Mouse (Mus musculus) Patski (cell line): Measurements from ENCODE around the gene Disp2. TPM values are rescaled to one million over a fixed set of nuclear protein-coding genes. Genes with fewer than 3 reads are reported as not detected.

Experiments
- ATAC-seq: fragments of 100-300 bp; one replicate; pipeline ENCODE4 v1.8.0; 2021
- CTCF ChIA-PET: fragments of 350-600 bp; sonication (Branson Sonifier 250); formaldehyde crosslinking; loops from one replicate; lab custom pipeline; 2022; ENCODE audit warnings: inconsistent platforms; lab: Charles Lee
- POLR2A ChIA-PET: fragments of 350-600 bp; sonication (Branson Sonifier 250); formaldehyde crosslinking; loops from one replicate; lab custom pipeline; 2022; ENCODE audit warnings: antibody characterized with exemption, inconsistent platforms; lab: Charles Lee
- DNase-seq: peaks from one replicate; pipeline ENCODE4 v3.0.0-alpha.2; 2011; ENCODE audit warnings: low read depth, low spot score
- H3K27me3 ChIP-seq: fragments of 371-371 bp; one replicate; pipeline ENCODE4 v1.5.1; 2021
- CTCF ChIP-seq: fragments of 100-300 bp; IDR thresholded peaks from one replicate; pipeline ENCODE4 v1.5.1; 2021
- in situ Hi-C: fragments of 300-500 bp; cut with MboI; formaldehyde crosslinking; loops from 3 replicates; pipeline ENCODE4 v1.11.1; 2018; ENCODE audit warnings: low pct_unique_long_range_greater_than_20kb, mixed read lengths
- polyA plus RNA-seq: library from polyadenylated mRNA; unstranded; gene quantifications from one replicate; pipeline ENCODE4 v1.2.3, GENCODE M21; 2021

Disp2 gene
- polyA plus RNA-seq, 1 experiment from 2014 or later, result 0.03 TPM

GRCm38 (mm10) chr2:118791591-118792258 lies 12.2 kb downstream of the Disp2 start:
- in situ Hi-C loops, result loop anchor here (5.0 to 25.0 kb wide), 2 partner anchors 91 to 196 kb away; no protein-coding TSS in a partner anchor
- ChIA-PET CTCF (interaction anchor here (1.2 to 1.6 kb wide), 4 partner anchors 10 to 91 kb away, joined by 3 to 4 read pairs (median 3); no protein-coding TSS in a partner anchor), POLR2A (no interaction called here)
- ATAC-seq (no peak), DNase-seq (no peak)
- peaks cover 20% of the 10 kb centered on the region for H3K27me3 ChIP-seq
- no peak for TF ChIP-seq CTCF

- peaks cover 19% of the 10 kb centered on the region for H3K27me3 ChIP-seq
- ATAC-seq, result no peak
- ChIA-PET POLR2A (no interaction called here), CTCF (interaction anchor here (1.3 kb wide), 1 partner anchor 28 kb away, joined by 4 read pairs; no protein-coding TSS in a partner anchor)
- TF ChIP-seq CTCF, result no peak
- in situ Hi-C loops, result loop anchor here (5.0 to 25.0 kb wide), 2 partner anchors 90 to 195 kb away; no protein-coding TSS in a partner anchor
- DNase-seq, result no peak
Observed at GRCm38 (mm10) chr2:118792259-118792613, 12.7 kb downstream of the Disp2 start.

DNA sequence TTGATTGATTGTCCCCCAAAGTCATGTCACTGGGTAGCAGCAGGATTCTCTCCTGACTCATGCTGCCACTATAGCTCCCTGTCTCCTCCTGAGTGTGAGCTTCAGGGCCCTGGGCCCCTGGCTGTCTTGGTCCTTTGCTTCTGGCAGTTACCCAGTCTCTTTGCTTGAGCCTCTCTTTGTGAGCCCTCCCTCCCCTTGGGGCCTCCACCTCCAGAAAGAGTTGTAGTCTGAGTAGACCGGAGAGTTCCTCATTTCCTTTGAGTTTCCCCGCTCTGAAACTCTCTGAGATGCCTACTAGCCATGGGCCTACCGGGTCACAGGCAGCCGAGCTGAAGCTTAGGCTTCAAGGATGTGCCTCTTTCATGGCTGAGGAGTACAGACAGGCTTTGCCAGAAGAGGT lies 14.1 kb downstream of the Disp2 start:
- in situ Hi-C loops, result loop anchor here (5.0 to 25.0 kb wide), 2 partner anchors 89 to 194 kb away; no protein-coding TSS in a partner anchor

DNA sequence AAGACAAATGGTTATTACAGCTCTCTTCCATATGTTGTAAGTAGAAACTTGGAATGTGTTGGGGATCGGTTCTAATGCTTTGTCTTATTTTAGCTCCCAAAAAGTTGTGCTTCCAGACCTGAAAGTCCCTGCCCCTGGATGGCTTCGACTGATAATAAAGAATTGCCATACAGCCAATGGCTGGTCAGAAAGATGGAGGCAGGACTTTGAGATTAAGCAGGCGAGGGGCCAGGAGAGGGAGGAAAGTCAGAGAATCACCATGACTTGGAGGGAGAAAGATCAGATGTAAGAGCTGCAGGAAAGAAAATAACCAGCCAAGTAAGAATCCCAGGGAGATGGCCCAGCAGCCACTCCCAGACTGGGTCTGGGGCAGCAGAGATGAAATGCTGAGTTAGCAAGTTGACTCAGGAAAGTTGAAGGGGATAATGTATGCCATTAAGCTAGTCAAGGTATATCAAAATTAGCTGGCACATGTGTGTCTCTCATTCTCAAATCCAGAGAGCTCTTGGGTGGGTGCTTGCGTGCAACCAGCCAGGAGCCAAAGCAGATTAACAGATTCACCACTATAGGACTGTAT lies 23.1 kb downstream of the Disp2 start:
- ATAC-seq, result no peak
- TF ChIP-seq CTCF, result no peak
- ChIA-PET CTCF (interaction anchor here (1.1 kb wide), 1 partner anchor 12 kb away, joined by 3 read pairs; no protein-coding TSS in a partner anchor), POLR2A (no interaction called here)
- no peaks in the 10 kb centered on the region for H3K27me3 ChIP-seq
- in situ Hi-C loops, result no loop called here
- no peak for DNase-seq

More for the DNA sequence above, 14.1 kb downstream of the Disp2 start:
- ATAC-seq (no peak), DNase-seq (no peak)
- peaks cover 12% of the 10 kb centered on the region for H3K27me3 ChIP-seq
- POLR2A ChIA-PET, result no interaction called here
- CTCF ChIA-PET, result no interaction called here
- TF ChIP-seq CTCF, result no peak

GRCm38 (mm10) chr2:118804474-118804873 lies 25.0 kb downstream of the Disp2 start:
- ChIA-PET POLR2A (no interaction called here), CTCF (no interaction called here)
- in situ Hi-C loops, result no loop called here
- no peaks in the 10 kb centered on the region for H3K27me3 ChIP-seq
- DNase-seq (no peak), ATAC-seq (no peak)
- TF ChIP-seq CTCF, result no peak

DNA sequence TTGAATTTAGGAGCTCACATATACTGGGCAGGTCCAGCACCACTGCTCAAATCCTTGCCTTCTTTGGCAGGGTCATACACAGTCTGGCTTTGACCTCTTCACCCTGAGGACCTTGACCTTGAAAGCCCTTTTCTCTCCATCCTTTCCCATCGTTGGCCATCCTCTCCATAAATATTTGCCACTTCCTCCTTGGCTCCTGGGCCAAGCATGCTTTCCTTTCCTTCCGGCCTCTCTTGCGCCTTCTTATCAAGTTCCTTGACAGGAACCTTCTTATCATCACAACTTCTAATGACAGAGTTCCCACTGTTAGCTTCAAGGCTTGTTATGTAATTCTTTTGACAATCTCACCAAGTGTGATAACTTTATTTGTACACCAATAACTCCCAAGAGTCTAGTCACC lies 25.6 kb downstream of the Disp2 start:
- ATAC-seq (no peak), DNase-seq (no peak)
- CTCF ChIA-PET, result no interaction called here
- H3K27me3 ChIP-seq, result no peaks in the 10 kb centered on the region
- in situ Hi-C loops, result no loop called here
- no peak for TF ChIP-seq CTCF
- POLR2A ChIA-PET, result no interaction called here

DNA sequence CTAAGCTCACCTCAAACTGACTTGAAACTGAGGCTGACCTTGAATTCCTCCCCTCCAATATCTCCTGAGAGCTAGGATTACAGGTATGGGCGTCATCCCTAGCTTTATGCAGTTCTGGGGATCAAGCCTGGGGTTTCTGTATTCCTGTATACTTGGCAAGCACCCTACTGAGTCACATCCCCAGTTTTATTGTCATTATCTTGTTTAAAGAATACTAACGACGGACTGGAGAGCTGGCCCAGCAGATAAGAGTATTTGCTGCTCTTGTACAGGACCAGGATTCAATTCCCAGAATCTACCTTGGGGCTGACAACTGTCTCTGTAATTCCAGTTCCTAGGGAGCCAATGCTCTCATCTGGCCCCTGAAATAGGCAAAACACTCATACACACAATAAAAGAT lies 26.2 kb downstream of the Disp2 start:
- peaks cover 1% of the 10 kb centered on the region for H3K27me3 ChIP-seq
- TF ChIP-seq CTCF, result no peak
- ChIA-PET POLR2A (interaction anchor here (0.6 kb wide), 1 partner anchor 10 kb away, joined by 3 read pairs; no protein-coding TSS in a partner anchor), CTCF (no interaction called here)
- DNase-seq, result no peak
- in situ Hi-C loops, result no loop called here
- ATAC-seq, result no peak

DNA sequence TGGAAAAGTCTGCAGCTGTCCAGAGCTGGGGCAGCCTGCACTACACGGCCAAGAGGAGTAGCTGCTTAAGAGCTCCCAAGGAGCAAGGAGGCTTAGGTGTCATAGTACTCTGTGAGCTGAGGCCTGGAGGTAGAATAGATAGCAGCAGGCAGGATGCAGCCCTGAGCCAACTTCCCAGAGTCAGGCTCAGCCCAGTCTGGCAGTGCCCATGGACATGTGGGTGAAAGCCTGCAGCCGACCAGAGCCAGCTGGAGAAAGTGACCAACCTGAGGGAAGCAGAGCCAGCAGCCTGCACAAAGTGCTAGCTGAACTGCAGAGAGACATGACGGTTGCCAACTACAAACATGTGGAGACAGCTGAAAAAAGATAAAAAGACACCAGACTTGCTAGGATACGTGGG lies 27.3 kb downstream of the Disp2 start:
- H3K27me3 ChIP-seq, result peaks cover 3% of the 10 kb centered on the region
- ChIA-PET POLR2A (no interaction called here), CTCF (interaction anchor here (1.4 kb wide), 1 partner anchor 11 kb away, joined by 3 read pairs; no protein-coding TSS in a partner anchor)
- in situ Hi-C loops, result no loop called here
- no peak for TF ChIP-seq CTCF
- ATAC-seq, result no peak
- DNase-seq, result no peak

GRCm38 (mm10) chr2:118810861-118811260 lies 31.3 kb downstream of the Disp2 start:
- ChIA-PET CTCF (no interaction called here), POLR2A (no interaction called here)
- in situ Hi-C loops, result no loop called here
- DNase-seq (no peak), ATAC-seq (no peak)
- H3K27me3 ChIP-seq, result peaks cover 3% of the 10 kb centered on the region
- no peak for TF ChIP-seq CTCF

- POLR2A ChIA-PET, result no interaction called here
- peaks cover 3% of the 10 kb centered on the region for H3K27me3 ChIP-seq
- ATAC-seq, result no peak
- CTCF ChIA-PET, result no interaction called here
- in situ Hi-C loops, result no loop called here
- no peak for DNase-seq
- TF ChIP-seq CTCF, result no peak
Observed at GRCm38 (mm10) chr2:118812724-118813123, 33.2 kb downstream of the Disp2 start.
